Mouse (Mus musculus): ENCODE measurements around the gene Limk1.
A peak's percentile ranks its signal among the peaks of the same experiment; 100 is the strongest.

- no peak for TF ChIP-seq POLR2A (IDR thresholded peaks at IDR 0.05; ENCODE audit: insufficient read depth, low read length)
- TF ChIP-seq CTCF (IDR thresholded peaks at IDR 0.05; ENCODE audit: low read depth, low read length): peak; percentile 83
Measured at GRCm38 (mm10) chr5:134650926-134651325, 37.5 kb downstream of the Limk1 start.

Measured in ES-Bruce4 (cell line).